Mouse (Mus musculus) heart, embryonic 15.5 days (tissue): Measurements from ENCODE around the gene BC024978. TPM values are rescaled to one million over a fixed set of nuclear protein-coding genes. Genes with fewer than 3 reads are reported as not detected.
"Not testable (repeated sequence)": the region's sequence is repeated elsewhere in the genome, so short reads cannot be mapped to it uniquely, and the experiment has no call there.

Experiments used
- ATAC-seq: fragments of 200-750 bp; cut with Nextera tagmentation; replicated peaks from 2 replicates; pipeline ENCODE4 v1.8.0; 2017; ENCODE audit warnings: low read depth, moderate TSS enrichment; ENCODE audit not compliant: insufficient number of reproducible peaks, insufficient read depth, low FRiP score
- H3K27ac ChIP-seq: fragments of 300-500 bp; sonication (generic); 2 replicates; pipeline ENCODE4 v1.5.1; 2015; ENCODE audit warnings: mild to moderate bottlenecking, inconsistent platforms
- H3K27me3 ChIP-seq: fragments of 300-500 bp; sonication (generic); 2 replicates; pipeline ENCODE4 v1.6.1; 2015; ENCODE audit warnings: inconsistent platforms
- H3K36me3 ChIP-seq: fragments of 300-500 bp; sonication (generic); 2 replicates; pipeline ENCODE4 v1.6.1; 2015; ENCODE audit warnings: mild to moderate bottlenecking, inconsistent platforms
- H3K4me1 ChIP-seq: fragments of 300-500 bp; sonication (generic); replicated peaks from 2 replicates; pipeline ENCODE4 v1.6.1; 2015; ENCODE audit warnings: inconsistent platforms
- H3K4me2 ChIP-seq: fragments of 300-500 bp; sonication (generic); 2 replicates; pipeline ENCODE4 v1.6.1; 2015; ENCODE audit warnings: inconsistent platforms, mild to moderate bottlenecking, moderate library complexity
- H3K4me3 ChIP-seq: fragments of 300-500 bp; sonication (generic); 2 replicates; pipeline ENCODE4 v1.5.1; 2015; ENCODE audit warnings: mild to moderate bottlenecking, inconsistent platforms
- H3K9ac ChIP-seq: fragments of 300-500 bp; sonication (generic); 2 replicates; pipeline ENCODE4 v1.6.1; 2015; ENCODE audit warnings: mild to moderate bottlenecking, inconsistent platforms
- H3K9me3 ChIP-seq: fragments of 300-500 bp; sonication (generic); replicated peaks from 2 replicates; pipeline ENCODE4 v1.6.1; 2016; ENCODE audit warnings: inconsistent platforms
- WGBS: fragments of 180-500 bp; shearing (Covaris S2); methylation state at CpG from one replicate; pipeline ENCODE4 v1.1.7; 2015; ENCODE audit warnings: mixed read lengths; 5-methylcytosine and 5-hydroxymethylcytosine counted together
- polyA plus RNA-seq: library from polyadenylated mRNA; unstranded; fragments of >200 nt; fragmentation: Nextera tagmentation; extraction: Ambion mirVana; gene quantifications from 2 replicates; pipeline ENCODE4 v1.2.1, GENCODE M21; 2015

BC024978 gene
- polyA plus RNA-seq, 1 experiment from 2014 or later = 2.6 TPM

DNA sequence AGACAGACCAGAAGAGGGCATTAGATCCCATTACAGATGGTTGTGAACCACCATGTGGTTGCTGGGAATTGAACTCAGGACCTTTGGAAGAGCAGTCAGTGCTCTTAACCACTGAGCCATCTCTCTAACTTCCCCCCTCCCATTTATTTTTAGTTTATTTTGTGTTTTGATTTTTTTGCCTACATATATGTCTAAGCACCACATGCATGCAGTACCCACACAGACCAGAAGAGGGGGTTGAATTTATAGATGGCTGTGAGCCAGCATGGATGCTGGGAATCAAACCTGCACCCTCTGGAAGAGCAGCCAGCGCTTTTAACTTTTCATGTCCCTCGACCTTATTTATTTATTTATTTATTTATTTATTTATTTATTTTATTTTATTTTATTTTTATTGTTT lies 48.5 kb downstream of the BC024978 start:
- not testable (repeated sequence) for H3K27me3 ChIP-seq, H3K9ac ChIP-seq, H3K4me1 ChIP-seq, ATAC-seq, H3K27ac ChIP-seq, H3K4me3 ChIP-seq, H3K9me3 ChIP-seq, H3K4me2 ChIP-seq
- 94% methylated on average over 2 of the region's 2 CpGs for WGBS
- peaks cover 12% of the 10 kb centered on the region for H3K36me3 ChIP-seq

DNA sequence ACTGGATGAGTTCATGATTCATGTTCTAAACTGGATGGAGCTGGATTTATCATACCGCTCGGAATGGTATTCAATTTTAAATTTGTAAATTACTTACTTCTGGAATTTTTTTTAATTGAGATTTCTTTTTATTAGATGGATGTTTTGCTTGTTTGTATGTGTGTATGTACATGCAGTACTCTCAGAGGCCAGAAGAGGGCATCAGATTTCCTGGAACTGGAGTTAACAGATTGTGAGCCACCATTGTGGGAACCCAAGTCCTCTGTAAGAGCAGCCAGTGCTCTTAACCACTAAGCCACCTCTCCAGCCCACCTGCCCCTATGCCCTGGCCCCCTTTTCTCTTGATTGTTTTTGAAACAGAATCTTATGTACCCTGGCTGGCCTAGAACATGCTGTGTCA lies 53.6 kb downstream of the BC024978 start:
- 0 out of 2 replicates have a peak, but pooled peaks cover 6% of the 10 kb centered on the region for H3K4me1 ChIP-seq
- peaks cover 4% of the 10 kb centered on the region; the same call in 1 of the 2 replicates for H3K36me3 ChIP-seq
- H3K4me2 ChIP-seq = no peak overlapping the region
- H3K9me3 ChIP-seq = no peaks in the 10 kb centered on the region
- 86% methylated on average over 2 of the region's 2 CpGs for WGBS
- no peak overlapping the region for H3K9ac ChIP-seq
- H3K27me3 ChIP-seq = no peaks in the 10 kb centered on the region
- ATAC-seq = no peak
- H3K4me3 ChIP-seq = no peak overlapping the region
- H3K27ac ChIP-seq = no peak overlapping the region

DNA sequence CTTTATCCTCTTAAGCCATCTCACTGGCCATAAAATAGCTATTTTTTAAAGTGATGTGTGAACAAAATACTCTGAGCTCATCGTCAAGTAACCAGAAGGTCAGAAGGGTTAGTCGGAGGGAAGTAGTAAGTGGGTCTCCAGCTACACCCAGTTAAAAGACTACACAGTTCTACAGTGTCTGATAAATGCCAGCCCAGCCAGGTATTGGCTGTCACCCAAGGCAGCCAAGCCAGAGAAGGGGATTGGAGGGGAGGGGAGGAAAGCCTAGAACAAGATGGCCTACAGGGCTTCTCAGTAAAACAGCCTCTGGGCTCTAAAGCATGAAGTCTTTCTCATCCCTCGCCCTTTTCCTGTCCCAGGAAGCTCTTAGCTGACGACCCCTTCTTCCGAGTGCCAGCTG lies 54.3 kb downstream of the BC024978 start:
- Histone ChIP-seq H3K9ac (no peak overlapping the region), H3K4me3 (no peak overlapping the region), H3K27ac (no peak overlapping the region), H3K27me3 (no peaks in the 10 kb centered on the region), H3K4me2 (no peak overlapping the region), H3K9me3 (no peaks in the 10 kb centered on the region), H3K36me3 (peaks cover 4% of the 10 kb centered on the region; the same call in 1 of the 2 replicates), H3K4me1 (0 out of 2 replicates have a peak, but pooled peaks cover 6% of the 10 kb centered on the region)
- 0 out of 2 replicates have a peak, but pooled peaks have one; percentile 54 for ATAC-seq
- 61% methylated on average over 5 of the region's 5 CpGs for WGBS

DNA sequence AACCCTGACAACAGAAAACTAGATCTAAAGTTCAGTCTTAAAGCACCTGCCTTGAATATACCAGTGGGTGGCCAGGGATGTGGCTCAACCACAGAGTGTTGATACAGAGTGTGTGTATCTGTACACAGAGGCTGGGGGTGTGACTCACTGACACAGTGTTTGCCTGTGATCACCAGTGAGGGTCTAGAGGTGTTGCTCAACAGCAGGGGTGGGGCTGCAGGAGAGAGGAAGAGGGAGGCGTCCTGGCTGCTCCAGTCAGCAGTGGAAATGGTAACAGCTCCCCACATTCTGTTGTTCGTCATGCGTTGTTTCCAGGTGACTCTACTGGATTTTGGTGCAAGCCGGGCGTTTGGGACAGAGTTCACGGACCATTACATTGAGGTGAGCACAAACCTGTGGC lies 56.4 kb downstream of the BC024978 start:
- WGBS = 84% methylated on average over 6 of the region's 6 CpGs
- H3K4me2 ChIP-seq = no peak overlapping the region
- no peak overlapping the region for H3K4me3 ChIP-seq
- H3K9ac ChIP-seq = no peak overlapping the region
- H3K9me3 ChIP-seq = no peaks in the 10 kb centered on the region
- H3K4me1 ChIP-seq = peaks cover 12% of the 10 kb centered on the region
- no peak for ATAC-seq
- H3K36me3 ChIP-seq = peaks cover 4% of the 10 kb centered on the region; the same call in 1 of the 2 replicates
- H3K27me3 ChIP-seq = no peaks in the 10 kb centered on the region
- no peak overlapping the region for H3K27ac ChIP-seq

DNA sequence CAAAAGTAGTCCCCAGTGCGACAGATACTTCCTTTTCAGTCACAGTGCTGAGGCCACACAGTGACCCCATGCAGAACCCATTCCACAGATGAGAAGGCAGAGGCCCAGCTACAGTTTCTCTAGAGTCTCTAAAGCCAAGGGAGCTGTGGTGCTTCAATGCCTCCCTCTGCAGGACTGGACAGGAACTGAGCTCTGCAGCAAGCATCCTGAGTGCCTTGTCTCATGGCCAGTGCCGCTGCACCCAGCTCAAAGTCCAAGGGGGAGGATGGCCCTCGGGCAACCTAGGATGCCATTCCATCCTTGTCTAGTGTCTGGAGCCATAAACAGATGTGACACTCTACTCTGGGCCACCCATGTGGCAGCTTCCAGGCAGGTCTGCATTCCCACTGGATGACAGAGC lies 60.1 kb downstream of the BC024978 start:
- Histone ChIP-seq H3K9me3 (no peaks in the 10 kb centered on the region), H3K36me3 (no peaks in the 10 kb centered on the region), H3K4me2 (no peak overlapping the region), H3K9ac (no peak overlapping the region), H3K27ac (no peak overlapping the region), H3K4me3 (no peak overlapping the region), H3K27me3 (no peaks in the 10 kb centered on the region), H3K4me1 (peaks cover 28% of the 10 kb centered on the region)
- WGBS = 59% methylated on average over 3 of the region's 3 CpGs
- no peak for ATAC-seq

DNA sequence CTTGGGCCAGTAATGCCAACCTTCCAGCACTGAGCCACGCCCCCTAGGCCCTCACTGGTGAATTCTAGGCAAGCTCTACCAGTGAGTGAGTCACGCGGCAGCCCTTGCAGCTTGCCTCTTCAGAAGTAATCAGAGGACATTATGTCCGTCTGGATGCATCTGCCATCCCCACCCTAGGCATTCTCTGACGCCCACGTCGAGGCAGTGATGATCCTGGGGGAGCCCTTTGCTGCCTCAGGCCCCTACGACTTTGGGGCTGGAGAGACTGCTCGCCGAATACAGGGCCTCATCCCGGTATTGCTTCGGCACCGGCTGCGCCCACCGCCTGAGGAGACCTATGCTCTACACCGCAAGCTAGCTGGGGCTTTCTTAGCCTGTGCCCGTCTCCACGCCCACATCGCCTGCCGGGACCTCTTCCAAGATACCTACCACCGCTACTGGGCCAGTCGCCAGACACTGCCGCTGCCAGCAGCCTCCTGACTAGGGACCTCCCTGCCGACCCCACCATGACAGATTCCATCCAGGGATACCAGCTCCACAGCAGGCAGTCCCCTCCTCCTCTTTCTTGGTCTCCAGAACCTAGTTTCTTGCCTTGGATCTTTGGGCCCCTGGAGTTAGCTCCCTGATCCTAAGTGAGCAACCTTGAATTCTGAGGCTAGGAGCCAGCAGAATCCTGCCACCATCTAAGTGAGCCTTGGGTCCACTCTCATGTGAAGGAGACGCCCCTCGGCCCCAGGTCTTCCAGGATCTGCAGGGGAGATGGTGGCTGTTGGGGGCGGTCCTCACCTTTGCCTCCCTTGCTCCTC lies 61.7 kb downstream of the BC024978 start:
- 16% methylated on average over 27 of the region's 27 CpGs for WGBS
- H3K27ac ChIP-seq = peak overlapping the region; percentile 84

DNA sequence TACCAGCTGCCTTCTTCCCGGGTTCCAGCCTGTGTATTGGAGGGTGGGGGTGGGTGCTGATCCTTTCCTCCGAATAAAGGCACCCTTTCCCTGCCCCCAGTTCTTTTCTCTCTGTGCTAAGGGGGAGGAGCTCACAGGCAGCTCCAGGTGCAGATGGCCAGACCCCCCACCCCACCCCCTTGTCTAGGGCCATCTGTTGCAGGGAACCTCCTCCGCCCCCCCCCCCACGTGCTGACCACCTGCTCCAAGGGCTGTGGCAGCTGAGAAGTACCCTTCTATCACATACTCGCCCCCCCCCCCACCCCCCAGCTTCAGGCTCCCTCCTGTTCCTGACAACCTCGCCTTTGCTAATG lies 62.2 kb downstream of the BC024978 start:
- Histone ChIP-seq H3K4me2 (peak overlapping the region; percentile 95), H3K27me3 (no peaks in the 10 kb centered on the region), H3K9me3 (no peaks in the 10 kb centered on the region), H3K9ac (peak overlapping the region; percentile 87), H3K4me3 (peak overlapping the region; percentile 83), H3K4me1 (peaks cover 28% of the 10 kb centered on the region), H3K36me3 (no peaks in the 10 kb centered on the region), H3K27ac (peak overlapping the region; percentile 84)
- ATAC-seq = no peak; the same call in 1 of the 2 replicates
- 4% methylated on average over 6 of the region's 6 CpGs for WGBS

More for the DNA sequence above, 61.7 kb downstream of the BC024978 start:
- H3K4me3 ChIP-seq = peak overlapping the region; percentile 83
- no peaks in the 10 kb centered on the region for H3K9me3 ChIP-seq
- H3K9ac ChIP-seq = peak overlapping the region; percentile 29; the same call in 1 of the 2 replicates
- peaks cover 28% of the 10 kb centered on the region for H3K4me1 ChIP-seq
- H3K27me3 ChIP-seq = no peaks in the 10 kb centered on the region
- ATAC-seq = peak; percentile 47; the same call in 1 of the 2 replicates
- H3K4me2 ChIP-seq = peak overlapping the region; percentile 95
- H3K36me3 ChIP-seq = no peaks in the 10 kb centered on the region

DNA sequence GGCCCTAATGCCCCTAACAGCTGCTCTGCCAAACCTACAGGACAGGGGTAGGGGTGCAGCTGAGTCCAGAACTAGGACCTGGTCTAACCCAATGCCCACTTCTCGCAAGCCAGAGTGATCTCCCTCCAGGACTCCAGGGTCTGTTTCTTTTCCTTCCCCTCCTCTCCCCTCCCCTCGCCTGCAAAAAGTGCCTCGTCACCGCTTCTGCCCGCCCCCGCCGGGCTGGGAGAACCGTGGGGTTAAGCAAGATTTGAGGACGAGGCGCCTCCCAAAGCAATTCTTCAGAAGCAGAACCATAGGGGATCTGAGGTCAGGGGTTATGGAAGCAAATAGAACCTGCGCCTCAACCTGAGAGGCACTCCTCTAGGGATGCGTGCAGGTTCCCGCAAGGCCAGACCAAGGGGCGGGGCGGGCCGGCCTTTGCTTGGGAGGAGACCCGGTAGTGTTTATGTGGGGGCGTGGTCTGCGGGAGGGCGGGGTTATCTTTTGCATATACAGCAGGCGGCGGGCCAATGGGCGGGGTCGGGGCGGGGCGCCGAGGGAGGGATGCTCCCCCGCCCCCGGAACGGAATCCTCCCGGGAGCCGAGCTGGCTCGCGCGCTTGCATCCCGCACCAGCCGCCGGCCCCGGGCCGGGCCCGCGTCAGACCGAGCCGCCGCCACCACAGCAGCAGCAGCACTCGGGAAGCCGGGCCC lies 62.8 kb downstream of the BC024978 start, which contains the start of gene Numbl:
TSS of gene Numbl (plus strand) at position 229 of the 695 bp plus-strand sequence.
- Histone ChIP-seq H3K27ac (peak within 1 kb of the TSS; percentile 84), H3K9ac (peak within 1 kb of the TSS; percentile 87), H3K36me3 (no peaks in the 10 kb centered on the region), H3K4me1 (peaks cover 28% of the 10 kb centered on the region), H3K4me2 (peak within 1 kb of the TSS; percentile 95), H3K4me3 (peak within 1 kb of the TSS; percentile 83), H3K27me3 (no peaks in the 10 kb centered on the region), H3K9me3 (no peaks in the 10 kb centered on the region)
- peak; percentile 87 for ATAC-seq
- WGBS = under 1% methylated on average over 46 of the region's 47 CpGs

DNA sequence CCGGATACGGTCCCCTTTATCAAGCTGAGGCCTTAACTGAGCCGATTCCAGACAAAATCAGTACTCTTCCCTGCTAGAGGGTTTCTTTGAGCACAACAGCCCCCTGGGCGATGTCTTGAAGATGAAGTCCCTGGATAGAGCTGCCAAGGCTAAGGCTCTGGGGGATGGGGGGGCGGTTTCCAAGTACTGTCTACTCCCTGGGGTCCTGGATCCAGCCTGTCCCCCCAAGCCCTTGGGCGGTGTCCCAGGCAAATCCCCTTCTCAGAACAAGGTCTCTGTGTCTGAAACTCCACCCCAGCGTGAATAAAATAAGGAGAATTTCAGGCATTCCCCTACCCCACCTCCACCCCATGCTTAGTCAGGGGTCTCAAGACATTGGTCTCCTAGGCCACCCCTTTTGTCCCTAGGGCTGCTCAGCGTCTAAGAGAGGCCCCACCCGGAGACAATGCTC lies 63.7 kb downstream of the BC024978 start:
- peak overlapping the region; percentile 87 for H3K9ac ChIP-seq
- H3K9me3 ChIP-seq = no peaks in the 10 kb centered on the region
- 7% methylated on average over 9 of the region's 9 CpGs for WGBS
- peak overlapping the region; percentile 83 for H3K4me3 ChIP-seq
- peaks cover 28% of the 10 kb centered on the region for H3K4me1 ChIP-seq
- peak overlapping the region; percentile 95 for H3K4me2 ChIP-seq
- H3K27me3 ChIP-seq = no peaks in the 10 kb centered on the region
- ATAC-seq = no peak
- H3K27ac ChIP-seq = peak overlapping the region; percentile 76
- no peaks in the 10 kb centered on the region; the same call in 1 of the 2 replicates for H3K36me3 ChIP-seq

DNA sequence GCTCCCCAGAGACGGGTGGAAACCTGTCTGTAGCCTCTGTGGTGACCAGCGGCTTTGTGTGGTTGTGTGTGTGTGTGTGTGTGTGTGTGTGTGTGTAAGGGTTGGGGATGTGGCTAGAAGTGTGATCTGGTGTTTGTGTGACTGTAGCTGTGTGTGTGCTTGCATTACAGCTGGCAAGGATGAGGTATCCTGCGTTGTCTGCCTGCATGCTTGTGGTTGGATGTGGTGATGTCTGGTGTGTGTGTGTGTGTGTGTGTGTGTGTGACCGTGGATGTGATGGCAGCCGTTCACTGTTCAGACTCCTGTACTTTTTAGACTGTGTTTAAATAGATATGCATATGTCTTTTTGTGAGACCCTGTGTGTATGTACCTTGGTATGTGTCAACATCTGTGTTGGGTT lies 64.2 kb downstream of the BC024978 start:
- Histone ChIP-seq H3K27me3 (no peaks in the 10 kb centered on the region), H3K4me3 (peak overlapping the region; percentile 83), H3K36me3 (no peaks in the 10 kb centered on the region; the same call in 1 of the 2 replicates), H3K9me3 (no peaks in the 10 kb centered on the region), H3K9ac (peak overlapping the region; percentile 87), H3K27ac (no peak overlapping the region), H3K4me2 (peak overlapping the region; percentile 95), H3K4me1 (peaks cover 28% of the 10 kb centered on the region)
- ATAC-seq = no peak
- WGBS = 37% methylated on average over 5 of the region's 5 CpGs
